Mouse (Mus musculus) adrenal gland, postnatal 14 days (tissue): ENCODE measurements at regions not wholly inside any gene's neighbourhood (a gene's known extent, or its start where the extent isn't known, plus 50 kb on each side); places are given as distances from the start of the nearest gene placed in this dataset.
A peak's percentile ranks its signal among the peaks of the same experiment; 100 is the strongest.

ENCODE experiments used
- DNase-seq: peaks from one replicate; pipeline ENCODE4 v3.0.0; 2021; ENCODE audit warnings: mixed read lengths

- no peak for DNase-seq
Measured at GRCm38 (mm10) chr3:101524905-101525304, 79.6 kb downstream of the Atp1a1 start.

- DNase-seq: peak; percentile 45
Measured at GRCm38 (mm10) chr3:101524444-101524843, 80.0 kb downstream of the Atp1a1 start.

- DNase-seq: no peak
Measured at GRCm38 (mm10) chr3:101523239-101523638, 81.2 kb downstream of the Atp1a1 start.

GRCm38 (mm10) chr3:101522246-101522920 lies 82.1 kb downstream of the Atp1a1 start:
- peak; percentile 75 for DNase-seq

- DNase-seq: no peak
Measured at GRCm38 (mm10) chr3:101521155-101521554, 83.3 kb downstream of the Atp1a1 start.

- no peak for DNase-seq
Measured at GRCm38 (mm10) chr3:101520115-101520514, 84.4 kb downstream of the Atp1a1 start.

GRCm38 (mm10) chr3:101519551-101519950 lies 84.9 kb downstream of the Atp1a1 start:
- DNase-seq: no peak

- DNase-seq: peak; percentile 41
Measured at GRCm38 (mm10) chr3:101518810-101519209, 85.7 kb downstream of the Atp1a1 start.

GRCm38 (mm10) chr3:101517547-101517946 lies 86.9 kb downstream of the Atp1a1 start:
- no peak for DNase-seq

- DNase-seq: peak; percentile 59
Measured at GRCm38 (mm10) chr3:101516781-101517499, 87.5 kb downstream of the Atp1a1 start.

GRCm38 (mm10) chr3:101515566-101515965 lies 88.9 kb downstream of the Atp1a1 start:
- DNase-seq: peak; percentile 44

- DNase-seq: peak; percentile 84
Measured at GRCm38 (mm10) chr3:101513611-101514311, 90.7 kb downstream of the Atp1a1 start.
